Mouse (Mus musculus) B cell, adult 62 days (primary cell): ENCODE data around the gene B020031M17Rik. TPM values are rescaled to one million over a fixed set of nuclear protein-coding genes. Genes with fewer than 3 reads are reported as not detected.

Experiments
- total RNA-seq: library from RNA; stranded (reverse); gene quantifications from 4 replicates; pipeline ENCODE4 v1.2.4, GENCODE M21; 2023

The B020031M17Rik gene
- total RNA-seq = not detected in 4 replicates

DNA sequence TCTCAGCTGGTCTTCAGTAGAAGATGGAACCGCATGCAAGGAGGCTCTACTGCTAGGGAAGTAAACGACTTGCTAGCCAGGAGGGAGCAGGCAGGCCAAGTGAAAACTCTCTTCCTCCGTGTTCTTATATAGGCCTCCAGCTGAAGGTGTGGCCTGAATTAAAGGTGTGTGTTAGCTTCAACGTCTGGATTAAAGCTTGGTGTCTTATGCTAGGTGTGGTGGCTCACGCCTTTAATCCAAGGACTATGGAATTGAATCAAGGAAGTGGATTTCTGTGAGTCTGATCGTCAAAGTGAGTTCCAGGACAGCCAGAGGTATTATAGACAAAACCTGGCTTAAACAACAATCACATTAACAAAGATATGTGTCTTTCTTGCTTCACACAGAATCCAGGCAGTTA lies at the start of gene B020031M17Rik:
Gene B020031M17Rik, minus strand, starts transcription at position 101 of the 400 bp plus-strand sequence.

DNA sequence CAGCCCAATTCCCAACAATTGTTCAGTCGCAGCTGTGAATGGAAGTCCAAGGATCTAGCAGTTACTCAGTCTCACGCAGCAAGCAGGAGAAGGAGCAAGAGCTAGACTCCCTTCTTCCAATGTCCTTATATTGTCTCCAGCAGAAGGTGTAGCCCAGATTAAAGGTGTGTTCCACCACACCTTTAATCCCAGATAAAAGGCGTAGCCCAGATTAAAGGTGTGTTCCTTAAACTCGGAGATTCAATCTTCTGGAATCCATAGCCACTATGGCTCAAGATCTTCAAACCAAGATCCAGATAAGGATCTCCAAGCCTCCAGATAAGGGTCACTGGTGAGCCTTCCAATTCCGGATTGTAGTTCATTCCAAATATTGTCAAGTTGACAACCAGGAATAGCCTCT lies 21.4 kb downstream of the B020031M17Rik start, which contains the start of gene Gm21761:
Gene Gm21761, minus strand, starts transcription at position 101 of the 400 bp plus-strand sequence.

Other genes starting within 250 kb of the B020031M17Rik start
- 0.14 to 0.33 TPM (median 0.29 TPM) in 4 replicates for gene Nim1k, start 194.9 kb downstream of the B020031M17Rik start, total RNA-seq
- gene Zfp131, start 159.9 kb downstream of the B020031M17Rik start, total RNA-seq = 73.4 to 81.7 TPM (median 76.3 TPM) in 4 replicates
- not detected in 4 replicates for gene AF067063, start 120.6 kb downstream of the B020031M17Rik start, total RNA-seq
- gene D13Ertd608e, start 114.8 kb downstream of the B020031M17Rik start, total RNA-seq = not detected in 4 replicates
- gene Tcstv1, start 56.0 kb downstream of the B020031M17Rik start, total RNA-seq = not detected in 4 replicates
- not detected in 4 replicates for gene Gm21761, start 21.5 kb downstream of the B020031M17Rik start, total RNA-seq
- gene Gm36079, start 76.2 kb upstream of the B020031M17Rik start, total RNA-seq = not detected in 4 replicates
- not detected in 4 replicates for gene Gm21188, start 101.4 kb upstream of the B020031M17Rik start, total RNA-seq
- gene Gm20767, start 189.4 kb upstream of the B020031M17Rik start, total RNA-seq = not detected in 4 replicates
- not detected in 4 replicates for gene Gm21818, start 221.6 kb upstream of the B020031M17Rik start, total RNA-seq